Mouse (Mus musculus) left cerebral cortex, adult 9 months (tissue): ENCODE measurements around the gene Gclc.

Source experiments
- DNase-seq, 2 experiments: peaks; one replicate each; pipeline ENCODE4 v3.0.0; 2022; ENCODE audit warnings: low spot score in 2 of 2

The Gclc gene

DNA sequence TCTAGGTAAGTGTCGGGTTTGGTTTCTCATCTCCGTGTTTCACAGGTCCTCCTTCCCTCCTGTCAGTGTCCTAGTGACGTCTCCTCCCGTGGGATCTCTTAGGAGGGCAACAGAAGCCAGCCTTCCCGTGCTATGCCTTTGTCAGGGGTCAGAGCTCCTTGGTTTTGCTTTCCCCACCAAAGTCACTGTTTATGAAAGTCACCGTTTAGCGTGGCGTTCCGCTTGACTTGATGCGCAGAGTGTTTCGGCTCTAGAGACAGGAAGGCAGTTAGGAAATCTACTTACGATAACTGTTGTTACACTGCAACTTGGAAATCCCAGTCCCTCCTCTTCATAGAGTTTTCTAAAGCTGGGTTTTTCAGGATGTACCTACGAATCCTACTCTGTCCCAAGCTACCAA is 28.7 kb downstream of the Gclc start:
- no peak for DNase-seq

DNA sequence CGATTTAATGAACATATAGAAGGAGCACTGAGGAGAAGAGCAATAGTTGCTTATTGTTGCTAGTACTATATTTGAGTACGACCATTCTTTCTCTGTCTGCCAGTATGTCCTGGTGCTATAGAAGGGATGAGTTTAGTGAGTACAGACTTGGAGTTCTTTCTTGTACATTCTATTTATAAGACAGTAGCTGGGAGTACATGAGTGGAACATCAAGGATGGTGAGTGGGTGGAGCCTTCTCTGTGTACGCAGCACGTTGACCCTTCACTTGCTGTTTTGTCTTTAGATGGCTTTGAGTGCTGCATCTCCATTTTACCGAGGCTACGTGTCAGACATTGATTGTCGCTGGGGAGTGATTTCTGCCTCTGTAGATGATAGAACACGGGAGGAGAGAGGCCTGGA is 31.1 kb downstream of the Gclc start:
- no peak for DNase-seq

DNA sequence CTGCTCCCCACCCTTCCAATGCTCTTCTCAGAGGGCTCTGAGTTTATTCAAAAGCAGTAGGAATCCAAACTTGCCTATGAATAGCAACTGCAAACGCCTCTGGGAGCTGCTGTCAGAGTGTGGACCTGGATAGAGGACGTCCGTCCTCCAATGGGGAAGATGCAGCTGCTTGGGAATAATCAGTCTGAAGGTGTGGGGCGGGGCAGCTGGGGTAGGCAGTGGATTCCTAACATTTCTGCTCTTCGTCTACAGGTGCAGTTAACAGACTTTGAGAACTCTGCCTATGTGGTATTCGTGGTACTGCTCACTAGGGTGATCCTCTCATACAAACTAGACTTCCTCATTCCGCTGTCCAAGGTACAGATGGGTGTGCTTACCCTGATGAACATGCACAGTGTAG is 33.6 kb downstream of the Gclc start:
- DNase-seq: no peak

DNA sequence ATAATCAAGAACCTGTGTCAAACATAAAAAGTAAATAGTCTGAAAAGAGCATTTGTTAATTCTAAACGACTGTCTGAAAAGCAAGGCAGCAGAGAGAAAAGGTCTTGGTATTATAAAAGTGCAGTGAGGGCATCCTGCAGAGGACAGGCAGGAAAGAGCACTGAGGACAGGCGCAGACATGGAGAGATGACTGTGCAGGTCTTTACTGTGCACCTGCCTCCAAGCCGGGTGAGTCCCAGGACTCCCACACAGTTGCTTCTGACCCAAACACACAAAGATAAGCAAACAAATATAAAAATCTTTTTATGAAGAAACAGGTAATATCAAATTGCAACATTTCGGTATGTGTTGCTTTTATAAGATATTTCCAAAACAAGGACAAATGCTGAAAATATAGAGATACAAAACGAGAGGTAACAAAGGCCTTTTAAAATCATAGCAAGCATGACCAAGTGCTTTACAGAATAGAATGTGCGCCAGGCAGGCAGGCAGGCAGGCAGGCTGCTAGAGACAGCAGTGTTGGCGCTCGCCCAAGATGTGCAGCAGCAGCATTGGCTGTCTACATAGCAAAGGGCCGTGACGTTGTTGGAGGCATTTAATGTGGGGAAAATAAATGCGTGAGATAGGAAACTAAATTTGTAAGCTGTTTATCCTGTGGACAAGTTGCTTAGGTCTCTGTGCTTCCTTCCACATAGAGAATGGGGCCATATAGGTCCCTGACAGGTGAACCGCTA is 35.4 kb downstream of the Gclc start:
- DNase-seq: no peak

DNA sequence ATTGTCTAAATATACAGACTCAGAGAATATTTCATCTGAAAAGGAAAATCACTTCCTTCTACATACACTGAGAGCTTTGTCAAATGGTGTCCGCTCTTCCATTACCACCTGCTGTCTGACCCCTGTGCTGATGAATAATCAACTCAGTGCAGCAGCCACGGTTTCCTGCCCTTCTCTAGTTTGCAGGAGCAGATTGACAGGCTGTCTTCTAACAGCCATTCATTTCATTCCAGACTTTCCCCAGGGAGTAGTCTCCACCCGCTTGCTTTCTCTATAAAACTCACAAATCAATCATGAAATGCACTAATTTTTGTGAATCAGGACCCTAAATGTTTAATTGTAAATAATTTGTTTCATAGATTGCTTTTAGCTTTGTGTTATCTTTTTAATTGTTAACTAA is 39.5 kb downstream of the Gclc start:
- no peak for DNase-seq

DNA sequence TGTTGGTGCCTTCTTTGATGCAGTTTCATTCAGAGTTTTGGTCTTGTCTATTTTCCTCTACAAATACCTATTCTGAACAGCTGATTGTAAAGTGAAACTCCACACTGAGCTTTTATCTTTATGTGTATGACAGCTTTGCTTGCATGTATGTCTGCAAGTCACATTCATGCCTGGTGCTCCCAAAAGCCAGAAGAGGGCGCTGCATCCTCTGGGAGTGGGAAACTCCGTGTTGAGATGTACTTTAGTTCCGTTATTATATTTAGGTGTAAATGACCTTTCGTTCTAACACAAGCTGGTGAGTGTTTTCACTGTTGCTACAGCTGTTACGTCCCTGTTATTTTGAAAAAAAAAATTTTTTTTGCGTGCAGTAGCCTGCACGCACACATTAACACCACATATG is 48.1 kb downstream of the Gclc start:
- peak in 1 of 2 experiments; percentile 21 for DNase-seq

DNA sequence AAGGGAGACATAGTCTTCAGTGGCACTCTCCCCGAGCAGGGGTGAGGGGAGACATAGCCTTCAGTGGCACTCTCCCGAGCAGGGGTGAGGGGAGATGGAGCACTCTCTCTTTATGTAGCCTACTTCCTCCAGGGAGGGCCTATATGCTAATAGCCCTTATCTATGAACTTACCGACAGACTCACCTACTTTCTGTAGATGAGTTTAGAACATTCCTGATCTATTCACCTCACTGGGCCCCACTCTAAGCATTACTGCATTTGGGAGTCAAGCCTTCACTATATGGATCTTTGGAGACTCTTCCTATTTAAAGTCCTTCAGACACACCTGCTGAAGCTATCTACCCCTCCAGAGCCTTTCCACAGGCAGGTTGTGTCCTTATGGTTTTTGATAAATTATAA is 52.1 kb downstream of the Gclc start:
- no peak for DNase-seq

DNA sequence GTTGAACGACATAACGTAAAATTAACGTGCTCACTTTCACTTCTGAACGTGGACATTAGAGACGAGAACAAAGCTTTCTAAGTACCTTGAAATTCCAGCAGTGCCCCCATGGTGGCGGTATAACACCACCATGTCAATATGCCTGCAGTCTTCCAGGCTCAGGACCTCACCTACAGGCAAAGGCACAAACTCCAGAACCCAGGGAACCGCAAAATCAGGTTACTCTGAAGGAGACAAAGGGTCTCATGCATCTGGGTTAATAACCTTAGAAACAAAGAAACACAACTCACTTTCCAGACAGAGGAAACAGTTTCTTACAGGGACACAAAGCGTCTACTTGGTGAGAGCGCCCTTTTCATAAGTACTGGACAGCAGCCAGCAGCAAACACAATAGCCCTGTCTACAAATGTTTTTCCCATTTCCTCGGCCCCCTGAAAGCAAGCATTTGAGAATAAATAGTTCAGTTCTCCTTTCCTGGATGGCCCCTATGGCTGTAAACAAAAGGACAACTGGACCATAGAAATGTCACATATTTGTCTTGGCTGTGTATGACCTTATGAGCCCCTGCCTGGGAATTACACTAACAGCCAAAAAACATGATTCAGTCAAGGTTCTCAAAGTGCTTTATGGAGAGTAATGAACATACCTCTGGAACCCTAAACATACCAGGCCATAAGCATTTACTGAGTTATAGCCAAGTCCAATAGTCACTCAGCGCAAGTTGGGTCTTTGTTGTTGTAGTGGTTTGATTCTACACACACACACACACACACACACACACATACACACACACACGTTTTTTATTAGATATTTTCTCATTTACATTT is 52.7 kb downstream of the Gclc start:
- peak; percentile 33 to 91 for DNase-seq

DNA sequence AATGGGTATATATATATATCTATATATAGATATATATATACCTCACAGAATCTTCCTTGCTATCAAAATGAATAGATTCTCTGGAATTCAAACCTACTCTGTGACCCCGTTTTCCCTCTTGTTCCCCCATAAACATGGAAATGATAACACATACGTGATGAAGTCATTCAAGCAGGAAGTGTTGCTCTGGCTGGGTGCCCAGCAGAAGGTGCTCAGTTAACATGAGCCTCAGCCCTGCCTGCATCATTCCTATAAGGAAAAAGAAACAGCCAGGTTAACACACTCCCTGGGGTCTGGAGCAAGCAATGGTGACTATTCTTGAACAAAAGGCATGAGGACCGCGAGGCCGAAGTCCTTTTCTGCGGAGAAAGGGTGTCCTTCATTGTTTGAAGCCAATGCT is 54.1 kb downstream of the Gclc start:
- no peak for DNase-seq

DNA sequence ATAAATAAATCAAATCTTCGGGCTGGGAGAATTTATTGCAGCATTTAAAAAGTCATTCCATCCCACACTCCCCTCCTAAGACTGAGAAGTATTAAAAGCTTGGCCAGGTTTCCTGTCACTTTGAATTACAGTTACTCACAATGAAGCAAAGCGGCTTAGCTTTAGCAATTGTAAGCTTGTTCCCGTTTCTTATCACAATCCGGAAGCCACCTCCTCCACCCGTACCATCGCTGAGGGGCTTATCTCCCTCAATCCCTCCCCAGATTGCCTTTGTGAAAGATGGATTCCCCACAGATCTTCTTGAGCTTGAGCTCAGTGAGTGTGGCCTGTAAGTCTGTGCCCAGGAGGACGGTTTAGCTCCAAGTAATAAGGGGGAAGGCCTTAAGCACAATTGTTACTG is 64.5 kb downstream of the Gclc start:
- no peak for DNase-seq

DNA sequence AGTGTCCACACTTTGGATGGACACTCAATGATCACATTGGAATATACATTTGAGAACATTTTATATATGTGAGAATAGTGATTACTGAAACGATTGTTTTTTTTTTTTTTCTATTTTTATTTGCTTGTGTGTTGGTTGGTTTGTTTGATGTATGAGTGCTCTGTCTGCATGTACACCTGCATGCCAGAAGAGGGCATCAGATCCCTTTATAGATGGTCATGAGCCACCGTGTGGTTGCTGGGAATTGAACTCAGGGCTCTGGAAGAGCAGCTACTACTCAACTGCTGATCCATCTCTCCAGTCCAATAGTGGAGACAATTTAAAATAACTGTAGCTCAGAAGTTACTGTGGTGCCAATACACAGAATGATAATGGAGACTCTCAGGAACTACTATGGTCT is 65.0 kb downstream of the Gclc start:
- no peak for DNase-seq

DNA sequence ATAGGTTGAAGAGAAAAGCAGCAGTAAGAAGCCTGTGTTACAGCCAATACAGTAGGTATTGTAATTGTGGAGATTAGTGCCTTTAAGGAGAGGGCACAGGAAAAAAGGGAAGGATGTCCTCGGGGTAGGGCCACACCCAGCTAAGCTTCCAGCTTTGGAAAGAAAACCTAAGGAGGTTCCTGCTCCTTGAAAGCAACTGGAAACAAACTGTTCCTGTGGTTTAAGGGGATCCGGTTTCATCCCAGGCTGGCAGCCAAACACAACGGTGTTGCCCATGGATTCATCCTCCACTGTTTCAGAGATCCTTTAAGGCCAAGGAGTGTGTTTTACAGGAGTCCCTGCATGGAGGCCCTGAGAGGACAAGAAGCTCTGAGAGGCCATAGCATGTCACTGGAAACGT is 66.5 kb downstream of the Gclc start:
- no peak for DNase-seq

DNA sequence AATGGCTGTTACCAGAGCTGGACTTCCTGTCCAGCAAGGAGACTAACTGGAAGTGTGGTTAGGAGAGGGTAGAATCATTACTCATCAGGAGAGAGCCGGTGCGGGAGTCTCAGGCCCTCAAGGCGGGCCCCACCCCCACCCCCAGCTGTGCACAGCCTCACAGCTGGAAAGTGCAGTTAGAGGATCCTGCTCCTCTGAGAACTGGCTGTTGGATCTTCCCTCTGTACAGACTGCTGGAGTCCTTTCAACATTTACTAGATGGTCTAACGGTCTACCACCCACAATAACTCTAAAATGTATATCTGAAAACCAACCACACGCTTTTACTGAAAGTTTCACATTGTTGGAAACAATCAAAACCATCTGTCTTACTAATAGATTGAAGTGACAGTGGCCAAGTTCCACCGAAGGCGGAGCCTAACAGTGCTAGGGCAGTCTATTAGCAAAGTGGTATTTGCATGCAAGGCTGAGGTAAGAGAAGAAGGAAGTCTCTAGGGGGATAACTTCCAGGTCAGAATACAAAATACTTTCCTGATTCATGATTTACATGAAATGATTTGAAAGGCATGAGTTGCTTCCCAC is 71.1 kb downstream of the Gclc start:
- DNase-seq: no peak

DNA sequence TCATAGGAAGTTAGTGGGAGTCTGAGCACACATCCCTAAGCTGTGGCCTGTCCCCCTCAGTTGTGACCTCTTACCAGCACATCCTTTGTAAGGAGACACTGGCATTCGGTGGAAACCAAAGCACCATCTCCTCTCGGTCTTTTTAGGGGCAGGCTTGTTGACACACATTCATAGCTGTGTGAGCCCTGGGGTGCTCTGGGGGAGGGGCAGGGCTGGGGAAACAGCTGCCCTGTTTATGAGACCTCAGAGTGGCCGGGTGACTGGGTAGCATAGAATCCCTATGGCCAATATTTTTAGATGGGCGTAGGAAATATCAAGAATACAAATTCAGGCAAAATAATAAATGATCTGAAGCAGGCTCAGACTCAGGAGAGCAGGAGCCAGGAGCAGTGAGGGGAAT is 71.9 kb downstream of the Gclc start:
- DNase-seq: no peak

DNA sequence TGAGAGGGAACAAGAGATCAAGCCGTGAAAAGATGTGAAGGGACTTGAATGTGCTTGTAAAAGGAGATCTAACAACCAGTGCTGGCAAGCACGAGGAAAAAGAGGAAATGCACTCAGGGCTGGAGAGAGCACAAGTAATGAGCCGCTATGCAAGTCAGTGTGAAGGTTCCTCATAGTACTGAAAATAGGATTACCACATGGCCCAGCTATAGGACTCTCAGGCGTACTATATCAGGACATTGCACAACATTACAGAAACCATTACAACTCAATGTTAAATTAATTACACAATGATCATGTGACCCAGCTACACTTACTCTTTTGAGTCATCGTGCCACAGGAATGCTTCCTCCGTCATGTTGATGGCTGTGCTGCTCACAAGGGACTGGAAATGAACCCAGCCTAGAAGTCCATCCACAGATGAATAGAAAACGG is 74.2 kb downstream of the Gclc start:
- DNase-seq: peak; percentile 3 to 11

DNA sequence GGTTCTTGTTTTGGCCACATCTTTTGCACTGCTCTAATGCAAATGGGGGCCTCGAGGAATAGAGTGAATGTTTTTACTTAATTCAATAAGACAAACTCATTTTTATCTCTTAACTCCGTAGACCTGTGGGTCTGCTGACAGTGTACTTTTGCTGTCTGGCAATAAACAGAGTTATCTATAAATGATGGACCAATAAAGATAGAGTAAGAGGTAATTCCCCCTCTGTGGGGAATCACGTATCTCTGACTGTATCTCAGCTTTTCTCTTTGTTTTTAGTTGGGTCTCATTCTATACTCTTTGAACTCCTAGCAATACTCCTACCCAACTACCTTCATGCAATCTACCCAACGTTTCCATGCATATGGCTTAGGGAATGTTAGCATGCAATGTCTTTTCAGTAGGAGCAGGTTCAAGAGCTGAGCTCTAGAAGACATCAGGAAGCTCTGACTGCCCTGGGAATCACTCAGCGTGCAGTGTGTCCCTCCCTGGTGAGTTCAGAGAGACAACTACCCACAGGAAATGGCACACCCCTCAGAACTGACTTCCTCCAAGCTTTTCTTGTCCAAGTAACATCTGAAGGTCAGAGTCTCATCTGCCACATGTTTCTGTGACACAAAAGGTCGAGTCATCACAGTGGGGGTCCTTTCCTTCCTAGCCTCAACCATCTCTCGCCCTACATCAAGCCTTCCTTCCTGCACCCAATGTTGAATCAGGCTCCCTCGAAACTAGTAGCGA is 80.1 kb downstream of the Gclc start:
- no peak for DNase-seq

DNA sequence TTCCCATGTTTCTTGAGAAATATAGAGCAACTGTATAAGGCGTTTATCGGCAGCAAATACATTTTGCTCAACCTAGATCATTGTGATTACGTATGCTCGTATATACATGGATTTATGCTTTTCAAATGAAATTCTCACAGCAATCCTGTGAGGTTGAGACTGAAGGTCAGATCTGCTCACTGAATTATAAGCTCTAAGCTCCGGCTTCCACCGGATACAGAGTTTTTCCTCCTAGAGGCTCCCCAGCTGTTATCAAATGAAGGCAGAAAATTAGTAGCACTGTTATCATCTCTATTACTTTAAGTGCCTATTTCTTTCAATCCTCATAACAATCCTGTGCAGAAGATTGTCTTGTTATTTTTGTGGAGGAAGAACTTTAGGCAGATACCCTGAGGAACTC is 80.8 kb downstream of the Gclc start:
- DNase-seq: no peak

DNA sequence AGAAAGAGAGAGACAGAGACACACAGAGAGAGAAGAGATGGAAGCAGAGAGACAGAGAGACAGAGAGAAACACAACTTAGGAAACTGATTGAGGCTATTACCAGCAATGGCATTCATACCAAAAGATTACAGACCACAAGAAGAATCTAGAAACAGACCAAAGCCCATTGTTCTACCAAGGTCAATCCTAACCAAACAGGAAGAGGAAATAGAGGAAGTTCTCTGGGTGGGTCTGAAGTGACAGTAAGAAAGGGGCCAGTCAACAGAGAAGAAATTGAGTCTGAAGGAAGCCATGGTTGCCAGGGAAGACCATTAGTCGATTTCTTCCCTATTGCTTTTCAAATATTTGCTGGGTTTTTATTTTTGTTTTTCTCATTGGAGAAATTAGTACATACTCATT is 81.4 kb downstream of the Gclc start:
- no peak for DNase-seq

DNA sequence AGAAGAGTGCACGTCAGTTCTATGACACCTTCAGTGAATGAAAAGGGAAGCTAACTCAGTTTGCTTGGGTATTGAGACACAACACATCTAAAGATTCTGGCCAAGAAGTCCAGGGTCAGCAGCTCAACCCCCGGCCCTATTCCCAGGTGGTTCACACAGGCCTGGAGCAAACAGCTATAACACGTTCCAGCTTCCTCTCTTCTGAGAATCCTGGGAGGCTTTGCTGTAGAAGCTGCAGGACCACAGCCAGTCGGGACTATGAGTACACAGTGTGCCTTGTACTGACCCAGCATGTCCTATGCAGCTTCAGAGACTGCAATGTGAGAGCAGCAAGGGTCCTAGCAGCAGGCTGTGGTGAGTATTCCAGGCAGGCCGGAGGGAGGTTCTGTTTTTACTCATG is 84.3 kb downstream of the Gclc start:
- DNase-seq: no peak
